Mouse (Mus musculus): ENCODE measurements around the gene Trpm2. TPM values are rescaled to one million over a fixed set of nuclear protein-coding genes. Genes with fewer than 3 reads are reported as not detected.
"Not testable (repeated sequence)": the region's sequence is repeated elsewhere in the genome, so short reads cannot be mapped to it uniquely, and the experiment has no call there.

Gene Trpm2
- total and polyA plus RNA-seq, 3 experiments, result 0.16 to 0.34 TPM; not detected in 1

- no peak overlapping the region for H3K4me3 ChIP-seq (replicated peaks in 1 of 3; ENCODE audit: low read depth in 2 of 3, low read length in 2 of 3, poor library complexity in 1 of 3)
- in situ Hi-C loops (cut with MboI; ENCODE audit: low pct_ligation_motif_present, low pct_unique_long_range_greater_than_20kb, low sequenced_read_pairs) (no loop called here), dilution Hi-C loops (cut with MboI; ENCODE audit: extremely low pct_ligation_motif_present, extremely low pct_unique_long_range_greater_than_20kb, low sequenced_read_pairs) (no loop called here)
These were observed 42.5 kb upstream of the Trpm2 start for GRCm38 (mm10) chr10:78012661-78013495.

GRCm38 (mm10) chr10:78011116-78011515 lies 40.8 kb upstream of the Trpm2 start:
- dilution Hi-C loops (cut with MboI; ENCODE audit: extremely low pct_ligation_motif_present, extremely low pct_unique_long_range_greater_than_20kb, low sequenced_read_pairs); in situ Hi-C loops (cut with MboI; ENCODE audit: low pct_ligation_motif_present, low pct_unique_long_range_greater_than_20kb, low sequenced_read_pairs); H3K27me3 ChIP-seq (replicated peaks); DNase-seq (ENCODE audit: extremely low read depth); H3K9ac ChIP-seq (ENCODE audit: insufficient read depth, low read depth); H3K4me3 ChIP-seq (replicated peaks in 1 of 3; ENCODE audit: low read depth in 2 of 3, low read length in 2 of 3, poor library complexity in 1 of 3); H3K4me2 ChIP-seq (ENCODE audit: insufficient read depth, low read depth, poor library complexity, severe bottlenecking); H3K27ac ChIP-seq (ENCODE audit: insufficient read depth, low read depth): not testable (repeated sequence)
- peaks cover 8 to 27% of the 10 kb centered on the region in 2 experiments; a peak in 3 of 4 replicates for H3K4me1 ChIP-seq (ENCODE audit: control insufficient read depth in 1 of 2, insufficient read depth in 2 of 2)
- H3K9me3 ChIP-seq (replicated peaks; ENCODE audit: low read length), result peaks cover 10% of the 10 kb centered on the region
- peaks cover 14% of the 10 kb centered on the region for H3K79me2 ChIP-seq (replicated peaks; ENCODE audit: control insufficient read depth, extremely low read depth, insufficient read depth, poor library complexity, severe bottlenecking)
- H3K36me3 ChIP-seq (replicated peaks in 1 of 2; ENCODE audit: control insufficient read depth in 1 of 2, insufficient read depth in 1 of 2, low read length in 1 of 2), result peaks cover 0 to 13% of the 10 kb centered on the region in 2 experiments

More at GRCm38 (mm10) chr10:78012661-78013495, 42.5 kb upstream of the Trpm2 start:
- Histone ChIP-seq H3K4me1 (ENCODE audit: control insufficient read depth in 1 of 2, insufficient read depth in 2 of 2) (peaks cover 4 to 9% of the 10 kb centered on the region in 2 experiments; a peak in 3 of 4 replicates), H3K79me2 (replicated peaks; ENCODE audit: control insufficient read depth, extremely low read depth, insufficient read depth, poor library complexity, severe bottlenecking) (peaks cover 2% of the 10 kb centered on the region; the same call in 1 of the 2 replicates), H3K9ac (ENCODE audit: insufficient read depth, low read depth) (no peak overlapping the region), H3K27ac (ENCODE audit: insufficient read depth, low read depth) (no peak overlapping the region), H3K36me3 (replicated peaks in 1 of 2; ENCODE audit: control insufficient read depth in 1 of 2, insufficient read depth in 1 of 2, low read length in 1 of 2) (no peaks in the 10 kb centered on the region), H3K27me3 (replicated peaks) (peaks cover 19% of the 10 kb centered on the region), H3K9me3 (replicated peaks; ENCODE audit: low read length) (peaks cover 12% of the 10 kb centered on the region), H3K4me2 (ENCODE audit: insufficient read depth, low read depth, poor library complexity, severe bottlenecking) (no peak overlapping the region)
- no peak for DNase-seq (ENCODE audit: extremely low read depth)
- no peak for TF ChIP-seq ZC3H11A (IDR thresholded peaks at IDR 0.05; ENCODE audit: low read depth, low read length)
- TF ChIP-seq CTCF (conservative IDR thresholded peaks at IDR 0.05 in 1 of 2, IDR thresholded peaks at IDR 0.05 in 1 of 2; ENCODE audit: low read depth in 2 of 2, low read length in 2 of 2), result no peak
- no peak for TF ChIP-seq PAX5 (IDR thresholded peaks at IDR 0.05; ENCODE audit: low read length)

- dilution Hi-C loops (cut with MboI; ENCODE audit: extremely low pct_ligation_motif_present, extremely low pct_unique_long_range_greater_than_20kb, low sequenced_read_pairs), result no loop called here
- Histone ChIP-seq H3K4me2 (ENCODE audit: insufficient read depth, low read depth, poor library complexity, severe bottlenecking) (peak overlapping the region; percentile 17), H3K27ac (ENCODE audit: insufficient read depth, low read depth) (no peak overlapping the region), H3K4me1 (ENCODE audit: control insufficient read depth in 1 of 2, insufficient read depth in 2 of 2) (peaks cover 12 to 32% of the 10 kb centered on the region in 2 experiments; a peak in 3 of 4 replicates), H3K36me3 (replicated peaks in 1 of 2; ENCODE audit: control insufficient read depth in 1 of 2, insufficient read depth in 1 of 2, low read length in 1 of 2) (peaks cover under 1 to 20% of the 10 kb centered on the region in 2 experiments), H3K79me2 (replicated peaks; ENCODE audit: control insufficient read depth, extremely low read depth, insufficient read depth, poor library complexity, severe bottlenecking) (peaks cover 14% of the 10 kb centered on the region), H3K9ac (ENCODE audit: insufficient read depth, low read depth) (peak overlapping the region; percentile 21; the same call in 1 of the 2 replicates), H3K9me3 (replicated peaks; ENCODE audit: low read length) (peaks cover 10% of the 10 kb centered on the region), H3K4me3 (replicated peaks in 1 of 3; ENCODE audit: low read depth in 2 of 3, low read length in 2 of 3, poor library complexity in 1 of 3) (peak overlapping the region in 1 of 3 experiments; percentile 81), H3K27me3 (replicated peaks) (peaks cover 7% of the 10 kb centered on the region)
- TF ChIP-seq SIN3A (IDR thresholded peaks at IDR 0.05; ENCODE audit: low read length) (no peak), MAX (IDR thresholded peaks at IDR 0.05; ENCODE audit: low read length) (no peak), BHLHE40 (IDR thresholded peaks at IDR 0.05; ENCODE audit: low read depth, low read length) (no peak), CHD2 (IDR thresholded peaks at IDR 0.05; ENCODE audit: low read length) (no peak), SMC3 (IDR thresholded peaks at IDR 0.05; ENCODE audit: low read depth, low read length) (no peak), CTCF (conservative IDR thresholded peaks at IDR 0.05 in 1 of 2, IDR thresholded peaks at IDR 0.05 in 1 of 2; ENCODE audit: low read depth in 2 of 2, low read length in 2 of 2) (no peak), MAFK (IDR thresholded peaks at IDR 0.05; ENCODE audit: insufficient replicate concordance, low read length) (no peak), NRF1 (IDR thresholded peaks at IDR 0.05; ENCODE audit: low read depth, low read length) (no peak), ZNF384 (IDR thresholded peaks at IDR 0.05; ENCODE audit: low read depth, low read length) (no peak), PAX5 (IDR thresholded peaks at IDR 0.05; ENCODE audit: low read length) (no peak), ZKSCAN1 (IDR thresholded peaks at IDR 0.05; ENCODE audit: borderline replicate concordance, low read depth, low read length) (no peak), ZMIZ1 (IDR thresholded peaks at IDR 0.05; ENCODE audit: low read depth, low read length) (no peak), NELFE (IDR thresholded peaks at IDR 0.05; ENCODE audit: low read depth, low read length) (no peak), MAZ (IDR thresholded peaks at IDR 0.05; ENCODE audit: low read depth, low read length) (no peak), JUND (conservative IDR thresholded peaks at IDR 0.05; ENCODE audit: low read depth, low read length) (no peak), TCF12 (IDR thresholded peaks at IDR 0.05; ENCODE audit: low read depth, low read length) (no peak), POLR2A (IDR thresholded peaks at IDR 0.05; ENCODE audit: low read depth, low read length) (no peak), RCOR1 (conservative IDR thresholded peaks at IDR 0.05; ENCODE audit: low read depth, low read length) (no peak), HCFC1 (IDR thresholded peaks at IDR 0.05; ENCODE audit: low read depth, low read length) (no peak)
- peak; percentile 8 for DNase-seq (ENCODE audit: extremely low read depth)
- in situ Hi-C loops (cut with MboI; ENCODE audit: low pct_ligation_motif_present, low pct_unique_long_range_greater_than_20kb, low sequenced_read_pairs), result no loop called here
These were observed 40.0 kb upstream of the Trpm2 start for GRCm38 (mm10) chr10:78010335-78010734.

All from CH12.LX (cell line).